Mouse (Mus musculus) heart, adult 11 months (tissue): ENCODE data around the gene Cdk5.
A peak's percentile ranks its signal among the peaks of the same experiment; 100 is the strongest.
"Not testable (repeated sequence)": the region's sequence is repeated elsewhere in the genome, so short reads cannot be mapped to it uniquely, and the experiment has no call there.

Experiments used
- DNase-seq: peaks from one replicate; pipeline ENCODE4 v3.0.0; 2022

Cdk5 gene

GRCm38 (mm10) chr5:24396254-24396653 lies 27.1 kb downstream of the Cdk5 start:
- not testable (repeated sequence) for DNase-seq

DNA sequence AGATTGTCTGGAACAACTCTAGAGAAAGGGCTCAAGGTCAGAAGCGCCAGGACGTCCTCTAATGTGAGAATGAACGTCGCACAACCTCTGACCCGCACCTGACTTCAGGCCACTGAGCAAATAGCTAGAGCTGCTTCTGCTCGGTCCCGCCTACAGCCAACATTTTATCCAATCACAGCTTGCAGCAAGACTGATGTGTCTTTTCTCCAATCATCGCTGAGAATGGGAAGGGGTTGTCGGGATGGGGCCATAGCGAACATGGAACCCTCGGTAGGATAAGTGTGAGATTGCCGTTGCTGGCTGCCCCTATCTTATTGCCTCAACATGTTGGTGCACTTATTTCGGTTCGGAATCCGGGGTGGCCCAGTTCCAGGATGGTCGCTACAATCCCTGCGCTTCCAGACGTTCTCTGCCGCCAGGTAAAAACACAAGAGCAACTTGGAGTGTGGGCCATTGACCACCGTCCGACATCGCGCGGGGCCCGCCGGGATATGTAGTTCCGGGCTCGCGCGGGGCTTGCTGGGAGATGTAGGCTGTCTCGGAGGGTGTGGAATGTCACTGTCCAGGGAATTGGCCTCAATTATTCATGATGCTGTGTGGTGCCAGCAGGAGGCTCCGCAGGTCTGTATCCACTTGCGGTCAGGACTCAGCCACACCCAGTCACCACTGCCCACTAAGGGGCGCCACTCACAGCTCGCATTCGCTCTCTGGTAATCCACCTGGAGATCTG lies 29.0 kb downstream of the Cdk5 start:
- peak; percentile 100 for DNase-seq

GRCm38 (mm10) chr5:24393392-24393997 lies 29.8 kb downstream of the Cdk5 start, which contains the start of gene Abcb8:
TSS of gene Abcb8 (plus strand) at chr5:24393663.
- peak; percentile 98 for DNase-seq

- peak; percentile 94 for DNase-seq
Measured at GRCm38 (mm10) chr5:24392724-24393123, 30.6 kb downstream of the Cdk5 start.

- DNase-seq, result no peak
Measured at GRCm38 (mm10) chr5:24391864-24392263, 31.5 kb downstream of the Cdk5 start, which contains the start of gene Atg9b. TSS of gene Atg9b (minus strand) at chr5:24392143.

- DNase-seq, result peak; percentile 92
Measured at GRCm38 (mm10) chr5:24389658-24390020, 33.7 kb downstream of the Cdk5 start.

DNA sequence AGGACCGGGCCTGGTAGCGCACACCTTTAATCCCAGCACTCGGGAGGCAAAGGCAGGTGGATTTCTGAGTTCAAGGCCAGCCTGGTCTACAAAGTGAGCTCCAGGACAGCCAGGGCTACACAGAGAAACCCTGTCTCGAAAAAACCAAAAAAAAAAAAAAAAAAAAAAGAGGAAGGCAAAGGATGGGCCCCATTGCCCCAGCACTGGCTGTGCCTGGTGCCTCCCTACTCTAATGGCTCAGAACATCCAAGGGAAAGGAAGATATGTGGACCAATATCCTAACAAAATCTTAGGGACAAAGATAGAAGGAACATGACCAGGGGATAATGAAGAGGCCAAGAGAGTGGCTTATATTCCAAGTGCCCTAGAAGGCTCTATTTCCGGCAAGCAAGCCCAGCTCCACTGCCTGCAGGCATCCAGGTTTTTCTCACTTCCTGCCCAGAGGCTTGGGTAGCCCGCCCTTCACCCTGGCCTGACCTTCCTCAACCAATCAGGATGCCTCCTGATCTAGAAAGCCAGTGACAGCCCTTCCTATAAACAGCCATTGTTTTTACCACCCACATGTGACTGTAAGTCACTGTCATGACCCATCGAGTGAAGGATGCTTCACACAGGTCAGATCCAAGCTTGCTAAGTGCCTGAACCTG lies 34.2 kb downstream of the Cdk5 start:
- peak; percentile 95 for DNase-seq

GRCm38 (mm10) chr5:24388246-24388915 lies 34.9 kb downstream of the Cdk5 start:
- no peak for DNase-seq

DNA sequence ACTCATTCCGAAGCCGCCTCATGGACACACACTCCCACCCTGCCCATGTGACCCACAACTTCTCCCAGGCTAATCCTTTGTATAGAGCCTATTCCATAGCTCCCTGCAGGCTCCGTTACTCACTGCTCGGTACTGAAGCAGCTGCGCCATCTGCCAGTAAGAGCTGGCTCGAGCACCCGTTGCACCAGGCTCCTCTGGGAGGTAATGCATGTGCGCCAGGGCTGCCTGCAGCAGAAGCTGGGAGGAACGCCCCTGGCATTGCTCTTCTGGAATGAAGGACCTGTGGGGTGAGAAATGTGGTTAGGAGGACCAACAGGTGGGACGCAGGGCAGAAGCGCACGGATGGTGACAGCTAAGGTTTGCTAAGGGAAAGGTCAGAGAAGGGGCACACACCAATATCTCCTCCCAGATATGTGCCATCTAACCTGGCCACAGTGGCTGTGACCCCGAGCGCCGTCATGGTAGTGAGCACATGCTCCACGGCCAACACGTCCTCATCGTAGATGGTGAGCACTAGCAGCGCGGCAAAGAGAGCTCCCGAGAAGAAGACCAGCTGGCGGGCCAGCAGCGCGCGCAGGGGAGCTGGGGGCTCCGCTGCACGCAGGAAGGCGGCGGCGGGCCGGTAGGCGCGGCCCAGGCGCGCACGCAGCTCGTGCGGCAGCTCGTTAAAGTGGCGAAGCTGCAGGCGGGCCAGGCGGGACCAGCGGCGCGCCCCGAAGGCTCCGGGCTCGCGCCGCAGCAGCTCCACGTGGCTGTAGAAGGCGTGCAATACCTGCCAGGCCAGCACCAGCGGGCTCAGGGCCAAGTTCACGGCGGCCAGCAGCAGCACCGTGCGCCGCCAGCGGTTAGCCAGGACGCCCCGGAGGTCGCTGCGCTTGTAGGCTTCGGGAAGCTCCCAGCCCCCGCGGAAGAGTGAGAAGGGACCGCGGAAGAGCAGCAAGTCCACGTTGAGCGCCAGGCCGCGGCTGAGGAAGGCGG lies 35.8 kb downstream of the Cdk5 start:
- peak; percentile 96 for DNase-seq

GRCm38 (mm10) chr5:24385887-24386550 lies 37.3 kb downstream of the Cdk5 start:
- DNase-seq, result peak; percentile 93

DNA sequence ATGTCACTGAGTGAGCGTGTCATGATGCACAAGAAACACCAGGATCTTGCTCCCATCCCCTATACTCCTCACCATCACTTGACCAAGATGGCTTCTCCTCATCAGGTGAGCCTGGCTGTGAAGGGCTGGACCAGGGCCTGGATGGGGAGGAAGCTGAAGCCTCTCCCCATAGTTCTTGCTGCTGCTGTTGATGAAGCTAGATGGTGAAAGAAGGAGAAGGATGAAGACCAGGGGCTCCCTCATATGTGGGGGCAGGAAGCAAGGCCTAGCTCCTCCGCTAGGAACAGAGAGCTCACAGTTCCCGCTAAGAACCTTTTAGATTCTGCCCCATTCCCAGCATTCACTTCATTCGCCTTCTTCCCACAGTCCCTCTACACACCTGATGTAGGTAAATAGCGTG lies 38.0 kb downstream of the Cdk5 start:
- peak; percentile 91 for DNase-seq

- DNase-seq, result peak; percentile 99
Measured at GRCm38 (mm10) chr5:24384407-24384806, 38.9 kb downstream of the Cdk5 start.

DNA sequence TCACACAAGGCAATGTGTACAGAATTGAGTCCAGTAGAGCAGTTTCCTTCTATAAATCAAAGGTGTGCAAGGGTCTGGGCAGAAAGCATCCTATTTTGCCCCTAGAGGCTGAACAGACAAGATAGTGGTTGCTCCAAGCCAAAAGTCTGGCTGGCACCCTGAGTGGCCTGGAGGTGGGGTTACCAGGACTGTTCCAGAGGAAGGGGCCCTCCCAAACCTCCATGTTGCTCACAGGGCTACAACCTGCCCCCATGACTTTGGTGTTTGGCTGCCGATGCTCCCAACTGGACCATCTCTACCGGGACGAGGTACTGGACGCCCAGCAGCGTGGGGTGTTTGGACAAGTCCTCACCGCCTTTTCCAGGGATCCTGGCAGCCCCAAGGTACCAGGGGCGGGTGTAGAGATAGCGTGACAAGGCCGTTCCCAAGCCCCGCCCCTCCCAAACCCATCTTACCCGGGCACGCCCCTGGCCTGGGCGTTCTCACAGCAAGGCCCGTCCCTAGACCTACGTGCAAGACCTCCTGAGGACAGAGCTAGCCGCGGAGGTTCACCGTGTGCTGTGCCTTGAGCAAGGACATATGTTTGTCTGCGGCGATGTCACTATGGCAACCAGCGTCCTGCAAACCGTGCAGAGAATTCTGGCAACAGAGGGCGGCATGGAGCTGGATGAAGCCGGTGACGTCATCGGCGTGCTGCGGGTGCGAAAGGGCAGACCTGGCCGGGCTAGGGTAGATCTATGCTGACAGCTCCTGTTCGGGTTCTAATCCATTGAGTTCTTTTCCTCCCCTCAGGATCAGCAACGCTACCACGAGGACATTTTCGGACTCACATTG lies 40.1 kb downstream of the Cdk5 start:
- DNase-seq, result peak; percentile 99

DNA sequence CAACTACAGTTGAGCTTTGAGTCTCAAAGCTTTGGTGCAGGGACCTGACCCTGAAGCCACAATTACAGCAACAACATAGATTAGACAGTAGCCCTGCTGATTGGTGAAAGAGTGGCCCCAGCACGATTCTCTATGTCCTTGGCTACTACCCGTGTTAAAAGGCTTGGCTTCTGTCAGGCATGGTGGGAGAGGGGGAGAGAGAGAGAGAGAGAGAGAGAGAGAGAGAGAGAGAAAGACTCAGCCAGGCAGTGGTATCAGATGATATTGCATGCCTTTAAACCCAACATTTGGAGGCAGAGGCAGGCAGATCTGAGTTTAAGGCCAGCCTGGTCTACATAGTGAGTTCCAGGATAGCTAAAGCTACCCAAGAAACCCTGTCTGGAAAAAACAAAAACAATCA lies 41.3 kb downstream of the Cdk5 start:
- no peak for DNase-seq

- DNase-seq, result no peak
Measured at GRCm38 (mm10) chr5:24381486-24381885, 41.8 kb downstream of the Cdk5 start.

DNA sequence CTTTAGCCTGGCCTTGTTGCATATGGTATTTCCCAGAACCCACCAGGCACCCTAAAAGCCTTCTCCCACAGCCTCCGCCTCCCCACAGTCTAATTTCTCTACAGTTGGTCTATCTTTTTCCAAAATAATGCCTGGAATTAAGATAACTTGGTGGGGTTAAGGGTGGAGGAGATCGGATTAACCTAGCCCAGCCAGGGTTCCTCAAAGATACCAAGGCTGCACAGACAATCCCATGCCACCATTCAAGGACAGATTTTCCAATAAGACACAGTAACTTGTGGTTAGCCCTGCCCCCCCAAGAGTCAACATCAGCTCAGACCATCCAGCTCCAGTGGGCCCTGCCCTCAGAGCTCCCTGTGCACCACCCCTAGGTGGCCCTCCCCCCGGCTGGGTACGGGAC lies 42.8 kb downstream of the Cdk5 start:
- DNase-seq, result no peak

DNA sequence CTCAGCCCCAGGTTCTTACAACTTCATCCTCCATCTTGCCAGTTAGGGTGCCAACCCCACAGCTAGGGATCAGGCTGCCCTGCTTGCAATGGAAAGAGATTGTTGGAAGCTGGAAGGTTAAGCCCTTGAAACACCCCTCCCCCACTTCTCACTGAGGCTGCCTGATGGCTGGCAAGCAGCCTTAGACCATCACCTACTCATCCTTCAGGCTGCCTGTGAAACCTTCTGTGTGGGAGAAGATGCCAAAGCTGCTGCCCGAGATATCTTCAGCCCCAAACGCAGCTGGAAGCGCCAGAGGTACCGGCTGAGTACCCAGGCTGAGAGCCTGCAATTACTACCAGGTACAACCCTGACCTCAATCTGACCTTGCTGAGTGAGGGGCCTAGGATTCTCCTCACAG lies 43.8 kb downstream of the Cdk5 start:
- DNase-seq, result no peak

DNA sequence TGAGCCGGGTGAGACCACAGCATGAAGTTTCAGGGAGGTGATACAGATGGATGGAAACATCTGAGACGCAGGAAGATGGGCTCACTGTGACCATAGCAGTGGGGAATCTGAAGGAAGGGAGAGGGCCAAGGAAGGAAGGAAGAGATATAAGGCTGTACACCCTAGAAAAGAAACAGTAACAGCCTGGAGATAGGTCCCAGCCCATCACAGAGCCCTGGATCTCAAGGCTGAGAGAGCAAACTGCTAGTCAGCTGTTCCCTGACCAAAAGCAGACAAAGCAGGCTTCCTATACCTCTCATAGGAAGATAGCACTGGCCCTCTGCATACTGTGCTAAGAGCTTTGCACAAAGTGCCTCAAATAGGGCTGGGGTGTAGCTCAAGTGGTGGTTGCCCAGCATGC lies 44.6 kb downstream of the Cdk5 start:
- DNase-seq, result no peak

DNA sequence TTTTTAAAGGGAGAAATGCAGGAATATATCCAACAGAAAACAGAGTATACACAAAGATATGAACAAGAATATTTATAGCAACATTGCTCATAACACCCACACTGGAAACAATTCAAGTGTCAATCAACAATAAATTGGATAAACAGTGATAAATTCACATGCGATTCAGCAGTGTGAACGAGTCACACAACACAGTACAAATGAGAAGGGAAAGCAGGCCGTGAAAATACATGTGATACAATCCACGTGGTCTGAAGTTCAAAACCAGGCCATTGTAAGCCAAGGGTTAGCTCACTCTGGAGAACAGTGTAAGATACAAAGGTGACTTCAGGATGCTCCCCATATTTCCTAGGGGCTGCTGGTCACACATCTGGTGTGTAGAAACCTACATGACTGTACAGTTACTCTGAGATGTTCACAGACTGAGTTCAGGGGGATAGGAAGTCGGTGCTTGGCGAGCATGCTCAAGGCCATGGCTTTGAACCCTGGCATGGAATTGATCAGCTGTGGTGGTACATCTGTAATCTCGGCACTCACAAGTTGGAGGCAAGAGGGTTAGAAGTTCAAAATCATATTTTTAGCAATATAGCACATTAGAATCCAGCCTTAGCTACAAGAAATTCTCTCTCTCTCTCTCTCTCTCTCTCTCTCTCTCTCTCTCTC lies 48.5 kb downstream of the Cdk5 start:
- no peak for DNase-seq

- no peak for DNase-seq
Measured at GRCm38 (mm10) chr5:24374216-24374615, 49.1 kb downstream of the Cdk5 start.
